Mouse (Mus musculus): ENCODE results near the gene Gm17509. TPM values are rescaled to one million over a fixed set of nuclear protein-coding genes. Genes with fewer than 3 reads are reported as not detected.
"Not testable (repeated sequence)": the region's sequence is repeated elsewhere in the genome, so short reads cannot be mapped to it uniquely, and the experiment has no call there.

Gene Gm17509
- polyA plus RNA-seq, 1 experiment from 2014 or later, result 0.85 TPM

DNA sequence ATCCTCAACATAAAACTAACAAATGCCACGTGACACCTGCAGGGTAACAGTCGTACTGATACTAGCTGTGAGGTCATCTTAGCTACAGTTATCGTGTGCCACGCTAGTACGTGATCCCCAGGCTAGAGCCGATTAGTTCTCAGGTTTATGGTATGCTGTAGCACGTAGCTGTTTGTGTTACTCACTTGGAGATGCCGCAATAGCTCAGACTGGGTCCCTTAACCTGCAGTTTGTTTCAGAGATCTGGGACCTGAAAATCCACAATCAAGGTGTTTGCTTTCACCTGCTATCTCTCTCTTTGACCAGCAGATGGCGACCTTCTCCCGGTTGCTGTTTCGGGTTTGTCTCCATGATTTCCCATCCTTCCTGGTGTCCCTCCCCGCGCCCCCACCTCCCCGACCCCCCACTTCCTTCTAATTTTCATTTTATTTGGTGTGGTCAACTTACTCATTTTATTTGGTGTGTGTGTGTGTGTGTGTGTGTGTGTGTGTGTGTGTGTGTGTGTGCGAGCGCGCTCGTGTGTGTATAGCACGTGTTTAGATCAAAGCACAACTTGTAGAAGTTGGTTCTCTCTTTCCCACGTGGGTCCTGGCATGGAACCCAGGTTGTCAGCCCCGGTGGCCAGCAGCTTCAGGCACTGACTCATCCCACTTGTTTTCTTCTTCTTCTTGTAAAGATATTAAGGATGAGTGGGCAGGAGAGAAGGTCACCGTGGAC is 18.0 kb downstream of the Gm17509 start:
- no peaks in the 10 kb centered on the region for H3K9me3 ChIP-seq
- 48% methylated on average over 22 of the region's 22 CpGs for WGBS
- H3K27ac ChIP-seq (replicated peaks), result no peak overlapping the region
- H3K4me1 ChIP-seq, result no peaks in the 10 kb centered on the region
- no peak overlapping the region for H3K4me3 ChIP-seq
- H3K4me2 ChIP-seq (replicated peaks), result no peak overlapping the region
- H3K9ac ChIP-seq (replicated peaks), result no peak overlapping the region
- H3K36me3 ChIP-seq, result no peaks in the 10 kb centered on the region
- H3K27me3 ChIP-seq, result no peaks in the 10 kb centered on the region
- ATAC-seq (ENCODE audit: low FRiP score, low read depth), result peak; percentile 67

DNA sequence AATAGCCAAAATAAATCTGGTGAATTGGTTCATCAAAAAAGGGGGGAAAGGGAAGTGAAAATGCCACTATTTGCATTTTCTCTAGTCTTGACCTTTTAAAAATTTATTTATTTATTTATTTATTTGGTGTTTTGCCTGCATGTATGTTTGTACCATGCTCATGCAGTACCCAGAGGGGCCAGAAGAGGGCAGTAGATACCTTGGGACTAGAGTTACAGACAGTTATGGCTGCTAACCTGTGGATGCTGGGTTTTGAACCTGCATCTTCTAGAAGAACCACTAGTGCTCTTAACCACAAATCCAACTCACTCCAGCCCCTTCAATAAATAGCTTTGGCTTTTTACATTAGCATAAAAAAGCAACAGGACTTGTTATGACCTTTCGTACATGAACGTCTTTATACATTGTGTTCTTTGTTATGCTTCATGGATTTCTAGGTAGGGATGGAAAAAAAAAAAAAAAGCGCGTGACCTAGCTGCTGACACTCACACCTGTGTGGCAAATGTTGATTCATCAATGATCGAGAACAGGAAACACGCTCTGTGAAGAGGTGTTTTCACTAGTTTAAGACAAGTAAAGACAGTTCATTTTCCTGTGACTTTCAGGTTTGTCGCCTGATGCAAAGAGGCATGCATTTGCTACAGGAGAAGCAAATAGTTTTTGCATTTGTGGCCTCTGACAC is 22.3 kb downstream of the Gm17509 start:
- Histone ChIP-seq H3K36me3 (no peaks in the 10 kb centered on the region), H3K27me3 (no peaks in the 10 kb centered on the region), H3K4me1 (no peaks in the 10 kb centered on the region), H3K4me2 (replicated peaks) (no peak overlapping the region), H3K9ac (replicated peaks) (no peak overlapping the region), H3K9me3 (no peaks in the 10 kb centered on the region), H3K27ac (replicated peaks) (no peak overlapping the region), H3K4me3 (no peak overlapping the region)
- ATAC-seq (ENCODE audit: low FRiP score, low read depth), result 0 out of 2 replicates have a peak, but pooled peaks have one; percentile 38
- 87% methylated on average over 7 of the region's 7 CpGs for WGBS

DNA sequence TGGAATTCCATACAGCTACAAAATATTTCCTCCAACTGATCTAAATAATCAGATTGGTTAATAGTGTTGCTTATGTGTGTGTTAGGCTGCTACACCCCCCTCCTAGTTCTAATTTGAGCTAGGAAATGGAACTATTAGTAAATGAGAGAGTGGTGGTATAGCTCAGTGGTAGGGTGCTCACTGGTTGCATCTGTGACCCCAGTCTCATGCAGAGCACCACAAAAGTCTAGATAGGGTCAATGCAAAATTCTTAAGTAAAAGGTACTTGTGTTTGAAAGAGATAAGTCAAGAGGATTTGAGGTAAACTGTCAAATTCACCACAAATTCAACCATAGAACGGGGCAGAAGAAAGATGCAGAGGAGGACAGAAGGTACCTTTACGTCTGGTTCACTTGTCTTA is 23.2 kb downstream of the Gm17509 start:
- Histone ChIP-seq H3K9ac (replicated peaks) (no peak overlapping the region), H3K27me3 (no peaks in the 10 kb centered on the region), H3K4me2 (replicated peaks) (no peak overlapping the region), H3K36me3 (no peaks in the 10 kb centered on the region), H3K4me1 (no peaks in the 10 kb centered on the region), H3K9me3 (no peaks in the 10 kb centered on the region), H3K27ac (replicated peaks) (no peak overlapping the region), H3K4me3 (no peak overlapping the region)
- no peak for ATAC-seq (ENCODE audit: low FRiP score, low read depth)
- 88% methylated on average over 2 of the region's 2 CpGs for WGBS

- Histone ChIP-seq H3K4me3 (no peak overlapping the region), H3K36me3 (no peaks in the 10 kb centered on the region), H3K27me3 (no peaks in the 10 kb centered on the region), H3K4me1 (no peaks in the 10 kb centered on the region), H3K9ac (replicated peaks) (no peak overlapping the region), H3K9me3 (no peaks in the 10 kb centered on the region), H3K4me2 (replicated peaks) (no peak overlapping the region), H3K27ac (replicated peaks) (no peak overlapping the region)
- 90% methylated on average over 13 of the region's 13 CpGs for WGBS
- ATAC-seq (ENCODE audit: low FRiP score, low read depth), result no peak
Observed at GRCm38 (mm10) chr13:117195569-117196495, 25.0 kb downstream of the Gm17509 start.

DNA sequence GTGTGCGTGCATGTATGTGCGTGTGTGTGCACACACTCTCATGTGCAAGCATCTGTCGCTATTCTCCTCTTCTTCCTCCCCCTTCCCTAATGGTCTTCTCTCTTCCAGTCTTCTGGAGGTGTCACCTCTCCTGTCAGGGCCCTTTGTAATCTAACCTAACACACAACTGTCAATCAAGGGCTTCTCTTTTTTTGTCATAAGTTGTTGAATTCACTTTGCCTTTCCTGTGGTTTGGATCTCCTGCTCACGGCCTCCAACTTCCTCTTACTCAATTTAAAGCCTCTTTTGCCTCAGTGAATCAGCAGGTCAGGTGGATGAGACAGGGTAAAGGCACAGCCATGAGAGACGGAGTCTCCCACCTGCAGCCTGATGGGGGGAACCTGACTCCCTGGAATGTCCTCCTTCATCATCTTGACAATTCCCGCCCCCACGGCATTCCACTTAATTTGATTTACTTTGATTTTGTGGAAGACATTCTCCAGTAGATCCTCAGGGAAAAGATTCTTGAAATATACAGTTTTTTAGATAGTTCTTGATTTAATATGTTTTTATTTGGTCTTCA is 27.4 kb downstream of the Gm17509 start:
- WGBS, result 85% methylated on average over 7 of the region's 7 CpGs
- no peaks in the 10 kb centered on the region for H3K9me3 ChIP-seq
- no peak overlapping the region for H3K27ac ChIP-seq (replicated peaks)
- no peaks in the 10 kb centered on the region for H3K27me3 ChIP-seq
- H3K36me3 ChIP-seq, result no peaks in the 10 kb centered on the region
- no peak overlapping the region for H3K4me2 ChIP-seq (replicated peaks)
- H3K4me1 ChIP-seq, result no peaks in the 10 kb centered on the region
- no peak for ATAC-seq (ENCODE audit: low FRiP score, low read depth)
- no peak overlapping the region for H3K9ac ChIP-seq (replicated peaks)
- no peak overlapping the region for H3K4me3 ChIP-seq

GRCm38 (mm10) chr13:117192161-117192560 is 28.7 kb downstream of the Gm17509 start:
- H3K27ac ChIP-seq (replicated peaks), result no peak overlapping the region
- H3K4me1 ChIP-seq, result no peaks in the 10 kb centered on the region
- no peak overlapping the region for H3K4me3 ChIP-seq
- no peak overlapping the region for H3K9ac ChIP-seq (replicated peaks)
- ATAC-seq (ENCODE audit: low FRiP score, low read depth), result no peak
- H3K9me3 ChIP-seq, result no peaks in the 10 kb centered on the region
- H3K36me3 ChIP-seq, result no peaks in the 10 kb centered on the region
- H3K27me3 ChIP-seq, result no peaks in the 10 kb centered on the region
- no peak overlapping the region for H3K4me2 ChIP-seq (replicated peaks)
- 89% methylated on average over 5 of the region's 5 CpGs for WGBS

DNA sequence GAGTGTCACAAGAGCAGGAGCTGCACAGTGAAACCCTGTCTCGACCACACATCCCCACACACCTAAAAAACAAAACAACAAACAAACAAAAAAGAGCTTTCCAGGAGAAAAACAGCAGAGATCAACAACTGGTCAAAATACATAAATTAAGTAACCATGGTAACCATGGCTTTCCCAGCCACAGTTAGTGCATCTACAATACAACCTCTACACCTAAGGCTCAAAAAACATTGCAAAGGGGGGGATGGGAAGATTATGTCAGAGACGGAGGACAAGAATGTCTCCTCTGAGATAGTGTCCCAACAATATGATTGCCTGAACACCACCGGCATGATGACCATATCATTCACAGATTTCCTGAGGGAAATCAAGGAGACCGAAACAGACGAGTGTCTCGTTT is 35.5 kb downstream of the Gm17509 start:
- Histone ChIP-seq H3K4me3 (no peak overlapping the region), H3K4me2 (replicated peaks) (no peak overlapping the region), H3K9me3 (no peaks in the 10 kb centered on the region), H3K4me1 (no peaks in the 10 kb centered on the region), H3K9ac (replicated peaks) (no peak overlapping the region), H3K36me3 (no peaks in the 10 kb centered on the region), H3K27me3 (no peaks in the 10 kb centered on the region), H3K27ac (replicated peaks) (no peak overlapping the region)
- no peak for ATAC-seq (ENCODE audit: low FRiP score, low read depth)
- WGBS, result 86% methylated on average over 6 of the region's 6 CpGs

DNA sequence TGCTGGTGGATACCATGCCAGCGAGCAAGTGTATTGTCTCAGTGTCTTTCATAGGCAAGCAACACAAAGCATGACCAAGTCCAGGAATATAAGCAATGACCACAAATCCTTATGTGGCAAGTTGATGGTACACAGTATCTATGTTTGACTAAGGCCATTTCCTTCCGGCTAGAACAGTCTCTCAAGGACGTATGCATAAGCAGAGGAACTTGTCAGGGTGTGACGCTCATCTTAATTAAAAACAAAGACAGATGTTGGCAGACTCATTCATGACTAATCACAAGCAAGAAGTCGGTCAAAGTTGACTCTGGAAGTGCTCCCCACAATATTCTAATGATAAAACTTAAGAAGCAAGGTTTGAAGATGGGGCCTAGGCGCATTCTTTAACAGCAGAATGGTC is 37.6 kb downstream of the Gm17509 start:
- no peaks in the 10 kb centered on the region for H3K36me3 ChIP-seq
- no peak overlapping the region for H3K27ac ChIP-seq (replicated peaks)
- no peaks in the 10 kb centered on the region for H3K9me3 ChIP-seq
- no peak for ATAC-seq (ENCODE audit: low FRiP score, low read depth)
- no peaks in the 10 kb centered on the region for H3K27me3 ChIP-seq
- no peak overlapping the region for H3K4me3 ChIP-seq
- no peak overlapping the region for H3K9ac ChIP-seq (replicated peaks)
- no peak overlapping the region for H3K4me2 ChIP-seq (replicated peaks)
- 79% methylated on average over 6 of the region's 6 CpGs for WGBS
- no peaks in the 10 kb centered on the region for H3K4me1 ChIP-seq

GRCm38 (mm10) chr13:117180912-117181311 is 40.0 kb downstream of the Gm17509 start:
- H3K27me3 ChIP-seq; H3K9me3 ChIP-seq; H3K9ac ChIP-seq (replicated peaks); H3K36me3 ChIP-seq; H3K27ac ChIP-seq (replicated peaks); ATAC-seq (ENCODE audit: low FRiP score, low read depth); H3K4me1 ChIP-seq; H3K4me2 ChIP-seq (replicated peaks); H3K4me3 ChIP-seq: not testable (repeated sequence)
- WGBS, result 52% methylated on average over 3 of the region's 3 CpGs
